Mouse (Mus musculus): ENCODE data around the gene Psapl1.

The Psapl1 gene

DNA sequence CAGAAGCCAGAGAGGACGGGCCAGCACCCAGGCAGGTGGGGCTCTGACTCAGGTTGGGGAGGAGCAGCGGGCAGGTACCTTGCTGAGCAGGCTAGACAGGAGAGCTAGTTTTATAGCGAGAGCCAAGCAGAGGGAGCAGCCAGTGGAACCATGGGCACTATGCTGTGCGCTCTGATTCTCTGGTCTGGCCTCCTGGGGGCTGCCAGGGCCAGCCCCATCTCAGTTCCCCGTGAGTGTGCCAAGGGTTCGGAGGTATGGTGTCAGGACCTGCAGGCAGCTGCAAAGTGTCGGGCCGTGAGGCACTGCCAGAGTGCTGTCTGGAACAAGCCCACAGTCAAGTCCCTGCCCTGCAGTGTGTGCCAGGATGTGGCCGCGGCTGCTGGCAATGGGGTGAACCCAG is at the start of gene Psapl1:
Gene Psapl1, plus strand, starts transcription at position 106 of the 400 bp plus-strand sequence.
- DNase-seq (ENCODE audit: low read depth, low spot score), result no peak

GRCm38 (mm10) chr5:36154879-36155485 is 48.8 kb upstream of the Psapl1 start:
- DNase-seq (ENCODE audit: low read depth, low spot score), result no peak

DNA sequence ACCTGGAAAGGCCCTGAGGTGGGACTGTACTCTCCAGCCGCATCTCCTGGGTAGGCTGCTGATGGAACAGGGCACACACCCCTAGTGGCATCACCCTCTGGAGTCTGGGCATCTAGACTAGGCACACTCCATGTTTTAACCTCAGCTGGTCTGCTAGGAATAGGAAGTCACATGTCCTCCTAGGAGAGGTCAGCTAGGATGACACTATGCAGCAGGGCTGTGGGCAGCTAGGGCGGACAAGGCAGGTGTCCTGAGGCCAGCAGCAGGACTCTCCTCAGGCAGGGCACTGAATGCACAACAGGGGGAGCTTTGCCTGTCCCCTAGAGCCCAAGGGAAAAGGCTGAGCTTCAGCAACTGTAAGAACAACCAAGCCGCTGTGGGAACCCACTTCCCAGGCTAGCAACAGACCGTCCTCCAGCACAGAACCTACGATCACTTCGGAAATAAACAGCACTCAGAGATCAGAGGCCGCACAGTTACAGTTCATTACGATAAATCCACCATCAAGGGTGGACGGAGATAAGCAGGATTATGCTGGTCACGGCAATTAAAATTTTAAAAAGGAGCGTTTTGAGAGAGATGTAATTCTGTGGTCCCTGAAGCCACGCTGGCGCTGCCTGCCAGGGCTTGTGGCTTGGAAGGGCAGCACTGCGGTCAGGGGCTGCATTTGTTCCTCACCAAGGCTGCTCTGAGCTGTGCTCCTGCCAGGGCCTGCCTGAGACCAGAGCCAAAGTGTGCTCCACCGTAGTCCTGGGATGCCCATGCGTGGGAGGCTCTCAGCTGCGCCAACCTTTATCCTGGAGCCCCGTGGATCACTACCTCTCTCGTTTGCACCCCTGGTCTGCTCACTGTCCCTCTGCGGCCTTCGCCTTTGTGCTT is 38.2 kb upstream of the Psapl1 start:
- DNase-seq (ENCODE audit: low read depth, low spot score), result no peak

- DNase-seq (ENCODE audit: low read depth, low spot score), result no peak
Measured at GRCm38 (mm10) chr5:36166346-36167013, 37.3 kb upstream of the Psapl1 start.

- DNase-seq (ENCODE audit: low read depth, low spot score), result no peak
Measured at GRCm38 (mm10) chr5:36168963-36169650, 34.7 kb upstream of the Psapl1 start.

DNA sequence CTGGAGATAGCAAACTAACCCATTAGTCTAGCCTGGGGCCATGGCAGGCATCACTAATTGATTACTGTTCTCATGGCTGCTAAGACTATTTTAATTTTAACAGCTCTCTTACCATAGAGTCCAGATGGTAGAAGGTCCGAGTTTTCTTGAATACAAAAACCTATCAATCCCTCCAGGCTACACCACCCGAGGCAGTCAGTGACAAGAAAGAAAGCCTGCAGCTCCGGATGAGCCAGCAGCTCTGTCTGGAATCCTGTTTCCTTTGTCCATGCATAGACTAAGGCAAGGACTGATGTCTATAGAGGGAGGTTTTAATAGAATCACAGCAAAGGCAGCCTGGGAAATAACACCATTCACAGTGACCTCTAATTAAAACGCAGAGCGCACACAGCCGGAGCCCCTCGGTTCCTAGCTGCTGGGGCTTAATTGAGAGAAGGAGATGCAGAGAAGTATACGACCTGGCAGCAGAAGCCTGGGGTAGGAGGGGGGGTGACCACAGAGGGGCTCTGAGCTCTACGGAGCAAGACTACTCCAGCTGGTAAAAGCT is 29.2 kb upstream of the Psapl1 start:
- DNase-seq (ENCODE audit: low read depth, low spot score), result no peak

DNA sequence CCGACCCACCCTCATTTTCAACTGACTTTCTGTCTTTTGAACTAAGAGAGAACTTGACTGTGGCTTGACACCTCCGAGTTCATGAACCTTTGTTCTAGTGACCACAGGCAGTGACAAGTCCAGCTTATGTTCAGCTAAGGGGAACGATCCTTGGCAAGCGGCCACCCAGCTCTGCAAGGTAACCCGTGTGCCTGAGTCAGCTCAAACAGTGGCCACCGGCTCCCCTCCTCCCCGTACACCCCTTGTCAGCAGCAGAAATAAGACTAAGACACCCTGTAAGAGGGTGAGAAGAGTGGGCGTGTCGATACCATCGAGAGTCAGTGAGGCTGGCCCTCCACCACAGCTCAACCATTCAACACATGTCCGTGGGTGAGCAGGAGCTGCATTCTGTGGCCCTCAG is 27.4 kb upstream of the Psapl1 start:
- no peak for DNase-seq (ENCODE audit: low read depth, low spot score)

GRCm38 (mm10) chr5:36176873-36177272 is 26.9 kb upstream of the Psapl1 start:
- DNase-seq (ENCODE audit: low read depth, low spot score), result no peak

- DNase-seq (ENCODE audit: low read depth, low spot score), result no peak
Measured at GRCm38 (mm10) chr5:36178215-36178614, 25.6 kb upstream of the Psapl1 start.

GRCm38 (mm10) chr5:36178785-36179184 is 25.0 kb upstream of the Psapl1 start:
- DNase-seq (ENCODE audit: low read depth, low spot score), result no peak

DNA sequence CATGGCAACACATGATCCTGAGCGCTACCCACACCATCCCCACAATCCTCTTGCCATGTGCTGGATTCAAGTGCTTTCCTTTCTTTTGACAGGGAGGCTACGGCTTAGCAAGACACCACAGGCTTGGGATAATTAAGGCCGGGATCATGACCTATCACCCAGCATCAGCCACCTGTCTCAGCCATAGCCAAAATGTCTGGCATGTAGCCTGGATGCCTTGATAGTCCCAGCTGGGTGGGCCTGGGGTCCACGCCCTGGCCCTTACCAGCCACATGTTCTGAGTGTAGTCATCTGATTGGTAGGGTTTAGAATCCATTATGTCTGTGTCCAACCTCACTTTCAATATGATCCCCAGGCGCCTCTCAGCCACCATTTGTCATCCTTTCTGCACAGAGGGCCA is 24.1 kb upstream of the Psapl1 start:
- DNase-seq (ENCODE audit: low read depth, low spot score), result no peak

GRCm38 (mm10) chr5:36182326-36182725 is 21.5 kb upstream of the Psapl1 start:
- no peak for DNase-seq (ENCODE audit: low read depth, low spot score)

- DNase-seq (ENCODE audit: low read depth, low spot score), result no peak
Measured at GRCm38 (mm10) chr5:36186294-36187053, 17.3 kb upstream of the Psapl1 start.

DNA sequence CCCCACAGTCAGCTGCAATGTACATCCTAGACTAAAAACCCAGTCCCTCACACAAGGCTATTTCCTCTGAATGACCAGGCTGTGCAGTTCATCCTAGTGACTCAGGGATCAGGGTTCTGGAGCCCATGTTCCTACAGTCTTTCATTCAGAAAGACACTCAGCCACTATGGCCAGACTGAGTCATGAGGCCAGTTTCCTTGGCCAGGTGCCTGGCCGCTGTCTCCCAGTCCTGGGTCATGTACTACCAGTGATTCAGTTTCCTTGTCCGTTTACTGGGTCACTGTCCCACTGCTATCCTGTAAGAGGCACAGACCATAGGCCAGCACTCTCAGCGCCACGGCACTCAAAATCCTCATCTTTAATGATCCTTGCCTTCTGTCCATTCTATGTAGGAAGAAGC is 15.5 kb upstream of the Psapl1 start:
- DNase-seq (ENCODE audit: low read depth, low spot score), result no peak

GRCm38 (mm10) chr5:36191285-36191684 is 12.5 kb upstream of the Psapl1 start:
- no peak for DNase-seq (ENCODE audit: low read depth, low spot score)

GRCm38 (mm10) chr5:36191876-36192275 is 11.9 kb upstream of the Psapl1 start:
- no peak for DNase-seq (ENCODE audit: low read depth, low spot score)

DNA sequence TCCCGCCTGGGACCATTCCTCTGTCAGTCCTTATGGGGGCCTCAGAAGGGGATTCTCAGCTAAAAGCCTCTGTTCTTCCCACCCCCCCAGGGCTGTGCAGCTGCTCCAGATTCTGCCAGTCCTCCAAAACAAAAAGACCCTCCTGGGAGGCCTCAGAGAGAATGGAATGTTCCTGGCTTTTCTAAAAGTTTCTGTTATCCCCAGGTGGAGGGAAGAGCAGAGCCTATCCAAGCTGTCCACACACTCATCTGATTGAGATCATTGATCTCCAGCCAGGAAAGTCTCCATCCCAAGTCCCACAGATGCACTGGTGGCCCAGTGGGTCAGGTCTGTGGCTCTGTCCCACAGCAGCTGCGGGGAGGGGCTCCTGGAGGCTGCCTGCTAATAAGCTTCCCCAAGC is 11.1 kb upstream of the Psapl1 start:
- no peak for DNase-seq (ENCODE audit: low read depth, low spot score)

GRCm38 (mm10) chr5:36194631-36195030 is 9.2 kb upstream of the Psapl1 start:
- DNase-seq (ENCODE audit: low read depth, low spot score), result no peak

GRCm38 (mm10) chr5:36195436-36195835 is 8.4 kb upstream of the Psapl1 start:
- DNase-seq (ENCODE audit: low read depth, low spot score), result no peak

DNA sequence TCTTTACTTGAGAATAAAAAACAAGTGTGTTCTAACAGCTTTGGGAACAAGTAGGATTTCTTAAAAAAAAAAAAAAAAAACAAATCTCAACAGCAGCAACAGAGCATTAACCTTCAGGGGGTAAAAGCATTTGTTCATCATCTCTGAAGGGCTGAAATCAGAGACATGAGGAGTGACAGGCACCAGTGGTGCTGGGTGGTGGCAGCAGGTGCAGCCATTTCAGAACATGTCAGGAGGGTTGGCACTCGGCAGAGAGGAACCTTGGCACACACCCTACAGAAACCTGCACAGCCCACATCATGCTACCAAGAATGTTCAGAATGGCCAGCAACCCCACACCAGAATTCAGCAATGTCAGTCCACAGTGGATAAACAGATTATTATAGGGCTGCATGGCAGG is 4.3 kb upstream of the Psapl1 start:
- DNase-seq (ENCODE audit: low read depth, low spot score), result no peak

- no peak for DNase-seq (ENCODE audit: low read depth, low spot score)
Measured at GRCm38 (mm10) chr5:36202781-36203180, 1.0 kb upstream of the Psapl1 start.
